In the genomic region with DNA sequence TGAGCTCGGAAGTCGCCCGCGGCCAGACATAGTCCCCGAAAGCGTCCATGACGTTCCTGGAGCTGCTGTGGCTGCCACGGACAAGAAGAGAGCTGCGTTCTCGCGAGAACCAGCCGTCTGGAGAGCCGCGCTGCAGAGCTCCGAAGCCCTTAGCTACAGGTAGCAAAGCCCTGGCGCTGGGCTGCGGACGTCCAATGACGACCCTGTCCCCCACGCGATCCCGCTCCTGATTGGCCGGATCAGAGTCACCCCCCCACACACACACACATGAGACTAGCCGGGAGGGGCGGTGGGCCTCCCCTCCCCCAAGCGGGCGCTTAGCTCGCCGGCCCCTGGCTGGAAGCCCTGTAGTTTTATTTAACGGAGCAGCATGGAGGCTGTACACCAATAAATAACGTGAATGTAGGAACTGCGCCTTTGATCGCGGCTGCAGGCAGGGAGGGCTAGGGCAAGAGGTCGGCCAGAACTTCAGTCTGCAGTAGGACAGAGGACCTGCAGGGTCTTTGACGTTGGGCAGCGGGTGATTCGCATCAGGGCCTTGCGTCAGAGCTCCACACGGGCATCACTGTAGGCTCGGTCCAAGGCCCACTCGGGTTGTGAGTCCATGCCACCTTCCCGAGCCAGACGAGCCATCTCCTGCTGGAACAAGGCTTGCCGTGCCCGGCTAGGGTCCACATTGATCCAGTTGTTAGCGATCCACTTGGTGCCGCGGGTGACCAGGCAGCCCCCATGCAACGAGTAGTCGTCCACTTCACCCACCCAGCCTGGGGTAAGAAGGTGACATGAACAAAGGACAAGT, we compare ENCODE assay signal across 8 mouse cellular contexts. TPM values are rescaled to one million over a fixed set of nuclear protein-coding genes. Genes with fewer than 3 reads are reported as not detected.
A peak's percentile ranks its signal among the peaks of the same experiment; 100 is the strongest.
DNase-seq lines count a peak whose midpoint lies in the region; ATAC-seq and TF ChIP-seq lines count a peak whose summit lies in the region.

Gene Wdr6, minus strand, starts transcription at position 195 of the 799 bp plus-strand sequence.

- H3K27me3 ChIP-seq in embryonic facial prominence, embryonic 15.5 days: no peaks in the 10 kb centered on the region
- H3K27me3 ChIP-seq in limb, embryonic 14.5 days (ENCODE audit: control insufficient read depth, insufficient read depth, low read length): no peaks in the 10 kb centered on the region
- no peaks in the 10 kb centered on the region for H3K27me3 ChIP-seq in midbrain, postnatal 0 days (ENCODE audit: insufficient read depth, low read length)

- H3K4me1 ChIP-seq in bone marrow, adult 2 months (ENCODE audit: control insufficient read depth, insufficient read depth, low read length): peaks cover 2% of the 10 kb centered on the region
- peaks cover 43% of the 10 kb centered on the region for H3K4me1 ChIP-seq in embryonic facial prominence, embryonic 15.5 days
- peaks cover 21% of the 10 kb centered on the region for H3K4me1 ChIP-seq in limb, embryonic 14.5 days (ENCODE audit: control insufficient read depth, insufficient read depth, low read length)
- peaks cover 27% of the 10 kb centered on the region; the same call in 1 of the 2 replicates for H3K4me1 ChIP-seq in midbrain, postnatal 0 days (ENCODE audit: insufficient read depth, low read length)

- H3K27ac ChIP-seq in bone marrow, adult 2 months (ENCODE audit: control insufficient read depth, insufficient read depth, low read depth, low read length, poor library complexity): 0 out of 2 replicates have a peak within 1 kb of the TSS, but pooled peaks have one; percentile 46
- H3K27ac ChIP-seq in embryonic facial prominence, embryonic 15.5 days (replicated peaks): peak within 1 kb of the TSS; percentile 94
- peak within 1 kb of the TSS; percentile 88 for H3K27ac ChIP-seq in limb, embryonic 14.5 days (replicated peaks; ENCODE audit: low read depth, low read length)
- peak within 1 kb of the TSS; percentile 99 for H3K27ac ChIP-seq in midbrain, postnatal 0 days (ENCODE audit: low read depth, low read length)

- no peaks in the 10 kb centered on the region for H3K9me3 ChIP-seq in embryonic facial prominence, embryonic 15.5 days (replicated peaks)
- no peaks in the 10 kb centered on the region for H3K9me3 ChIP-seq in limb, embryonic 14.5 days (ENCODE audit: control insufficient read depth, low read length)
- H3K9me3 ChIP-seq in midbrain, postnatal 0 days (ENCODE audit: low read length): no peaks in the 10 kb centered on the region

- no peak for TF ChIP-seq CTCF in bone marrow, adult 2 months (IDR thresholded peaks at IDR 0.05; ENCODE audit: control insufficient read depth, insufficient read depth, low read length)
- no peak for TF ChIP-seq CTCF in midbrain, postnatal 0 days (IDR thresholded peaks at IDR 0.05)

- DNase-seq in 416B (ENCODE audit: low read depth): peak; percentile 98
- DNase-seq in heart, adult 8-10 months (ENCODE audit: low spot score): peak; percentile 85
- DNase-seq in kidney, adult 9 months: peak; percentile 96
- peak; percentile 98 for DNase-seq in limb, embryonic 14.5 days (ENCODE audit: low spot score)
- DNase-seq in midbrain, postnatal 0 days (ENCODE audit: low spot score): peak; percentile 99
- DNase-seq in spleen, postnatal 36 days (ENCODE audit: low spot score in 2 of 2): peak; percentile 95

- peak; percentile 58; the same call in 1 of the 2 replicates for TF ChIP-seq POLR2A in bone marrow, adult 2 months (IDR thresholded peaks at IDR 0.05; ENCODE audit: borderline replicate concordance, control insufficient read depth, low read depth, low read length)
- TF ChIP-seq POLR2A in limb, embryonic 14.5 days (IDR thresholded peaks at IDR 0.05; ENCODE audit: borderline replicate concordance, extremely low read depth, insufficient read depth, insufficient read length): peak; percentile 80; the same call in 1 of the 2 replicates

- H3K4me3 ChIP-seq in bone marrow, adult 2 months (replicated peaks; ENCODE audit: control insufficient read depth, low read depth, low read length): peak within 1 kb of the TSS; percentile 82
- peak within 1 kb of the TSS; percentile 75 for H3K4me3 ChIP-seq in embryonic facial prominence, embryonic 15.5 days (replicated peaks)
- H3K4me3 ChIP-seq in limb, embryonic 14.5 days (replicated peaks; ENCODE audit: low read length): peak within 1 kb of the TSS; percentile 84
- peak within 1 kb of the TSS; percentile 70 for H3K4me3 ChIP-seq in midbrain, postnatal 0 days (ENCODE audit: low read depth, low read length)

- H3K9ac ChIP-seq in embryonic facial prominence, embryonic 15.5 days: peak within 1 kb of the TSS; percentile 72
- H3K9ac ChIP-seq in limb, embryonic 14.5 days (ENCODE audit: low read depth, low read length, severe bottlenecking): peak within 1 kb of the TSS; percentile 95
- H3K9ac ChIP-seq in midbrain, postnatal 0 days (replicated peaks; ENCODE audit: low read length, poor library complexity, severe bottlenecking): peak within 1 kb of the TSS; percentile 99

- H3K36me3 ChIP-seq in embryonic facial prominence, embryonic 15.5 days: peaks cover 25% of the 10 kb centered on the region
- H3K36me3 ChIP-seq in limb, embryonic 14.5 days (ENCODE audit: control insufficient read depth, insufficient read depth, low read length): peaks cover 38% of the 10 kb centered on the region
- H3K36me3 ChIP-seq in midbrain, postnatal 0 days (ENCODE audit: insufficient read depth, low read length): peaks cover 29% of the 10 kb centered on the region

- H3K4me2 ChIP-seq in embryonic facial prominence, embryonic 15.5 days (replicated peaks): peak within 1 kb of the TSS; percentile 80
- H3K4me2 ChIP-seq in limb, embryonic 14.5 days (replicated peaks; ENCODE audit: low read depth, low read length, severe bottlenecking): peak within 1 kb of the TSS; percentile 77
- H3K4me2 ChIP-seq in midbrain, postnatal 0 days (ENCODE audit: low read depth, low read length, poor library complexity, severe bottlenecking): peak within 1 kb of the TSS; percentile 86

- peak; percentile 97 for ATAC-seq in embryonic facial prominence, embryonic 15.5 days (ENCODE audit: insufficient number of reproducible peaks, low FRiP score, low TSS enrichment, low read depth)
- ATAC-seq in limb, embryonic 14.5 days (ENCODE audit: low FRiP score, low read depth): peak; percentile 98
- peak; percentile 96 for ATAC-seq in midbrain, postnatal 0 days (ENCODE audit: low FRiP score)

- 7% methylated on average over 51 of the region's 51 CpGs for WGBS in bone marrow, adult 2 months
- WGBS in embryonic facial prominence, embryonic 15.5 days: 6% methylated on average over 51 of the region's 51 CpGs
- WGBS in limb, embryonic 14.5 days: 5% methylated on average over 51 of the region's 51 CpGs
- WGBS in midbrain, postnatal 0 days: 3% methylated on average over 51 of the region's 51 CpGs

RNA-seq across cellular contexts. Expression of gene Wdr6, which starts in this region (rescaled TPM):
- polyA plus RNA-seq in bone marrow, adult 2 months (2011; ENCODE audit: insufficient read depth, insufficient read length, low replicate concordance, missing spikeins): 5.8 and 7.9 TPM in 2 replicates
- polyA plus RNA-seq in embryonic facial prominence, embryonic 15.5 days (2015; fragmentation: Nextera tagmentation; extraction: Ambion mirVana): 89.6 and 93.7 TPM in 2 replicates
- 10 to 100 TPM; 12.9 to 18.1 (median 17.0) TPM for total RNA-seq in heart, adult 8-10 months (2022)
- polyA plus RNA-seq in limb, embryonic 14.5 days (2012; rRNA removed): 123 and 175 TPM in 2 replicates
- polyA plus RNA-seq in limb, embryonic 14.5 days (2014; fragmentation: Nextera tagmentation; extraction: Ambion mirVana): 91.5 and 115 TPM in 2 replicates
- 610 and 628 TPM in 2 replicates for total RNA-seq in midbrain, postnatal 0 days (2014; rRNA removed)
- 378 and 391 TPM in 2 replicates for polyA plus RNA-seq in midbrain, postnatal 0 days (2015; fragmentation: Nextera tagmentation; extraction: Ambion mirVana)

Comparison
In these comparisons a context has a peak if more than half of its experiments do, and no peak if none do; other contexts are left out.
1. Peak in every context shown above with its lines: DNase-seq, ATAC-seq, H3K4me3 ChIP-seq and H3K27ac ChIP-seq.
2. RNA of gene Wdr6 (total RNA-seq): 610 to 628 TPM in midbrain, postnatal 0 days; 12.9 to 18.1 TPM in heart, adult 8-10 months; every median in the first group is over 10 times any median in the second.
3. RNA of gene Wdr6 (polyA plus RNA-seq): 378 to 391 TPM in midbrain, postnatal 0 days, 91.5 to 175 TPM in limb, embryonic 14.5 days and 89.6 to 93.7 TPM in embryonic facial prominence, embryonic 15.5 days; 5.8 to 7.9 TPM in bone marrow, adult 2 months; every median in the first group is over 10 times any median in the second.
4. H3K27ac ChIP-seq: peak in every context shown above with its lines; median percentile 99 in midbrain, postnatal 0 days; 94 in embryonic facial prominence, embryonic 15.5 days; 88 in limb, embryonic 14.5 days; 46 in bone marrow, adult 2 months.